Mouse (Mus musculus): ENCODE measurements around the gene She. TPM values are rescaled to one million over a fixed set of nuclear protein-coding genes. Genes with fewer than 3 reads are reported as not detected.

The She gene
- polyA plus RNA-seq, 1 experiment from 2014 or later: 6.0 TPM

GRCm38 (mm10) chr3:89874076-89874475, 42.9 kb downstream of the She start:
- Histone ChIP-seq H3K36me3 (no peaks in the 10 kb centered on the region), H3K27ac (no peak overlapping the region), H3K4me3 (no peak overlapping the region), H3K27me3 (no peaks in the 10 kb centered on the region), H3K9me3 (replicated peaks) (no peaks in the 10 kb centered on the region), H3K4me1 (replicated peaks) (peaks cover 17% of the 10 kb centered on the region), H3K9ac (no peak overlapping the region), H3K4me2 (no peak overlapping the region)
- no peak for ATAC-seq (replicated peaks; ENCODE audit: insufficient number of reproducible peaks, insufficient read depth, low FRiP score, low read depth)
- WGBS: 77% methylated on average over 5 of the region's 5 CpGs

- no peak overlapping the region for H3K27ac ChIP-seq
- ATAC-seq (replicated peaks; ENCODE audit: insufficient number of reproducible peaks, insufficient read depth, low FRiP score, low read depth): no peak
- no peaks in the 10 kb centered on the region for H3K27me3 ChIP-seq
- H3K9me3 ChIP-seq (replicated peaks): no peaks in the 10 kb centered on the region
- no peak overlapping the region for H3K9ac ChIP-seq
- peaks cover 11% of the 10 kb centered on the region for H3K4me1 ChIP-seq (replicated peaks)
- H3K4me3 ChIP-seq: no peak overlapping the region
- no peaks in the 10 kb centered on the region for H3K36me3 ChIP-seq
- 69% methylated on average over 9 of the region's 9 CpGs for WGBS
- no peak overlapping the region for H3K4me2 ChIP-seq
These were observed 43.9 kb downstream of the She start for GRCm38 (mm10) chr3:89875021-89875420.

GRCm38 (mm10) chr3:89875781-89876180, 44.6 kb downstream of the She start:
- Histone ChIP-seq H3K27ac (no peak overlapping the region), H3K36me3 (no peaks in the 10 kb centered on the region), H3K4me1 (replicated peaks) (peaks cover 8% of the 10 kb centered on the region), H3K9me3 (replicated peaks) (no peaks in the 10 kb centered on the region), H3K9ac (no peak overlapping the region), H3K27me3 (no peaks in the 10 kb centered on the region), H3K4me3 (no peak overlapping the region), H3K4me2 (no peak overlapping the region)
- 82% methylated on average over 8 of the region's 8 CpGs for WGBS
- ATAC-seq (replicated peaks; ENCODE audit: insufficient number of reproducible peaks, insufficient read depth, low FRiP score, low read depth): no peak

GRCm38 (mm10) chr3:89876469-89876868, 45.3 kb downstream of the She start:
- Histone ChIP-seq H3K4me1 (replicated peaks) (peaks cover 3% of the 10 kb centered on the region), H3K4me2 (no peak overlapping the region), H3K4me3 (no peak overlapping the region), H3K36me3 (no peaks in the 10 kb centered on the region), H3K27ac (no peak overlapping the region), H3K27me3 (no peaks in the 10 kb centered on the region), H3K9ac (no peak overlapping the region), H3K9me3 (replicated peaks) (no peaks in the 10 kb centered on the region)
- 60% methylated on average over 4 of the region's 4 CpGs for WGBS
- no peak for ATAC-seq (replicated peaks; ENCODE audit: insufficient number of reproducible peaks, insufficient read depth, low FRiP score, low read depth)

GRCm38 (mm10) chr3:89877129-89877528, 46.0 kb downstream of the She start:
- no peak overlapping the region for H3K4me3 ChIP-seq
- H3K4me2 ChIP-seq: no peak overlapping the region
- H3K27me3 ChIP-seq: no peaks in the 10 kb centered on the region
- H3K36me3 ChIP-seq: no peaks in the 10 kb centered on the region
- no peak for ATAC-seq (replicated peaks; ENCODE audit: insufficient number of reproducible peaks, insufficient read depth, low FRiP score, low read depth)
- no peak overlapping the region for H3K9ac ChIP-seq
- WGBS: 74% methylated on average over 8 of the region's 8 CpGs
- no peaks in the 10 kb centered on the region for H3K9me3 ChIP-seq (replicated peaks)
- H3K27ac ChIP-seq: no peak overlapping the region
- peaks cover 3% of the 10 kb centered on the region for H3K4me1 ChIP-seq (replicated peaks)

- WGBS: 36% methylated on average over 3 of the region's 3 CpGs
- no peaks in the 10 kb centered on the region for H3K36me3 ChIP-seq
- no peaks in the 10 kb centered on the region for H3K27me3 ChIP-seq
- H3K4me3 ChIP-seq: no peak overlapping the region
- no peak overlapping the region for H3K4me2 ChIP-seq
- no peaks in the 10 kb centered on the region; the same call in 1 of the 2 replicates for H3K4me1 ChIP-seq (replicated peaks)
- H3K9ac ChIP-seq: no peak overlapping the region
- H3K27ac ChIP-seq: no peak overlapping the region
- H3K9me3 ChIP-seq (replicated peaks): no peaks in the 10 kb centered on the region
- ATAC-seq (replicated peaks; ENCODE audit: insufficient number of reproducible peaks, insufficient read depth, low FRiP score, low read depth): no peak
These were observed 47.3 kb downstream of the She start for GRCm38 (mm10) chr3:89878456-89878855.

- no peaks in the 10 kb centered on the region for H3K9me3 ChIP-seq (replicated peaks)
- no peak overlapping the region for H3K9ac ChIP-seq
- no peak overlapping the region for H3K4me2 ChIP-seq
- no peak overlapping the region for H3K27ac ChIP-seq
- H3K27me3 ChIP-seq: no peaks in the 10 kb centered on the region
- no peaks in the 10 kb centered on the region; the same call in 1 of the 2 replicates for H3K4me1 ChIP-seq (replicated peaks)
- no peak overlapping the region for H3K4me3 ChIP-seq
- H3K36me3 ChIP-seq: no peaks in the 10 kb centered on the region
- ATAC-seq (replicated peaks; ENCODE audit: insufficient number of reproducible peaks, insufficient read depth, low FRiP score, low read depth): no peak
- whole genome bisulfite sequencing: 59% methylated on average over 3 of the region's 3 CpGs
These were observed 48.2 kb downstream of the She start for GRCm38 (mm10) chr3:89879326-89879725.

GRCm38 (mm10) chr3:89880036-89880851, 49.1 kb downstream of the She start:
- 60% methylated on average over 5 of the region's 5 CpGs for WGBS
- Histone ChIP-seq H3K27me3 (no peaks in the 10 kb centered on the region), H3K4me3 (no peak overlapping the region), H3K9me3 (replicated peaks) (no peaks in the 10 kb centered on the region), H3K36me3 (no peaks in the 10 kb centered on the region), H3K4me2 (no peak overlapping the region), H3K4me1 (replicated peaks) (no peaks in the 10 kb centered on the region; the same call in 1 of the 2 replicates), H3K27ac (no peak overlapping the region), H3K9ac (no peak overlapping the region)
- ATAC-seq (replicated peaks; ENCODE audit: insufficient number of reproducible peaks, insufficient read depth, low FRiP score, low read depth): no peak

- H3K9ac ChIP-seq: no peak overlapping the region
- H3K36me3 ChIP-seq: no peaks in the 10 kb centered on the region
- no peak overlapping the region for H3K4me3 ChIP-seq
- no peak for ATAC-seq (replicated peaks; ENCODE audit: insufficient number of reproducible peaks, insufficient read depth, low FRiP score, low read depth)
- no peaks in the 10 kb centered on the region for H3K27me3 ChIP-seq
- 75% methylated on average over 8 of the region's 8 CpGs for WGBS
- no peak overlapping the region for H3K4me2 ChIP-seq
- no peak overlapping the region for H3K27ac ChIP-seq
- H3K9me3 ChIP-seq (replicated peaks): no peaks in the 10 kb centered on the region
- H3K4me1 ChIP-seq (replicated peaks): no peaks in the 10 kb centered on the region
These were observed 51.5 kb downstream of the She start for GRCm38 (mm10) chr3:89882556-89883181.

GRCm38 (mm10) chr3:89883582-89884041, 52.4 kb downstream of the She start:
- Histone ChIP-seq H3K9me3 (replicated peaks) (no peaks in the 10 kb centered on the region), H3K27me3 (no peaks in the 10 kb centered on the region), H3K4me3 (no peak overlapping the region), H3K27ac (no peak overlapping the region), H3K9ac (no peak overlapping the region), H3K4me1 (replicated peaks) (no peaks in the 10 kb centered on the region), H3K36me3 (no peaks in the 10 kb centered on the region), H3K4me2 (no peak overlapping the region)
- WGBS: 59% methylated on average over 4 of the region's 4 CpGs
- ATAC-seq (replicated peaks; ENCODE audit: insufficient number of reproducible peaks, insufficient read depth, low FRiP score, low read depth): no peak

- Histone ChIP-seq H3K27me3 (no peaks in the 10 kb centered on the region), H3K9ac (no peak overlapping the region), H3K4me1 (replicated peaks) (no peaks in the 10 kb centered on the region), H3K4me3 (no peak overlapping the region), H3K9me3 (replicated peaks) (no peaks in the 10 kb centered on the region), H3K27ac (no peak overlapping the region), H3K4me2 (no peak overlapping the region), H3K36me3 (no peaks in the 10 kb centered on the region)
- no peak for ATAC-seq (replicated peaks; ENCODE audit: insufficient number of reproducible peaks, insufficient read depth, low FRiP score, low read depth)
- 91% methylated on average over 11 of the region's 11 CpGs for WGBS
These were observed 54.6 kb downstream of the She start for GRCm38 (mm10) chr3:89885766-89886165.
